Mouse (Mus musculus) brain, embryonic 14.5 days (tissue): Measurements from ENCODE around the gene Ciapin1. TPM values are rescaled to one million over a fixed set of nuclear protein-coding genes. Genes with fewer than 3 reads are reported as not detected.
A peak's percentile ranks its signal among the peaks of the same experiment; 100 is the strongest.

Experiments used
- DNase-seq: peaks from one replicate; pipeline ENCODE4 v3.0.0-alpha.2; 2011; ENCODE audit warnings: low read depth
- CTCF ChIP-seq: fragments of 200-500 bp; IDR thresholded peaks from 2 replicates; pipeline ENCODE4 v1.5.1; 2012; ENCODE audit warnings: inconsistent platforms, mild to moderate bottlenecking, moderate library complexity, borderline replicate concordance; ENCODE audit not compliant: insufficient read depth, insufficient read length; ENCODE audit errors: extremely low read depth
- POLR2A ChIP-seq: fragments of 200-500 bp; IDR thresholded peaks from 2 replicates; pipeline ENCODE4 v1.6.1; 2012; ENCODE audit warnings: mild to moderate bottlenecking, inconsistent platforms, borderline replicate concordance; ENCODE audit not compliant: poor library complexity, insufficient read depth, insufficient read length, severe bottlenecking; ENCODE audit errors: extremely low read depth
- polyA plus RNA-seq: library from polyadenylated mRNA; depleted of rRNA; stranded (reverse); fragments of >200 nt; gene quantifications from 2 replicates; pipeline ENCODE4 v1.2.3, GENCODE M21; 2012; rRNA removed

Ciapin1 gene
- polyA plus RNA-seq, 1 experiment: 82.0 TPM

DNA sequence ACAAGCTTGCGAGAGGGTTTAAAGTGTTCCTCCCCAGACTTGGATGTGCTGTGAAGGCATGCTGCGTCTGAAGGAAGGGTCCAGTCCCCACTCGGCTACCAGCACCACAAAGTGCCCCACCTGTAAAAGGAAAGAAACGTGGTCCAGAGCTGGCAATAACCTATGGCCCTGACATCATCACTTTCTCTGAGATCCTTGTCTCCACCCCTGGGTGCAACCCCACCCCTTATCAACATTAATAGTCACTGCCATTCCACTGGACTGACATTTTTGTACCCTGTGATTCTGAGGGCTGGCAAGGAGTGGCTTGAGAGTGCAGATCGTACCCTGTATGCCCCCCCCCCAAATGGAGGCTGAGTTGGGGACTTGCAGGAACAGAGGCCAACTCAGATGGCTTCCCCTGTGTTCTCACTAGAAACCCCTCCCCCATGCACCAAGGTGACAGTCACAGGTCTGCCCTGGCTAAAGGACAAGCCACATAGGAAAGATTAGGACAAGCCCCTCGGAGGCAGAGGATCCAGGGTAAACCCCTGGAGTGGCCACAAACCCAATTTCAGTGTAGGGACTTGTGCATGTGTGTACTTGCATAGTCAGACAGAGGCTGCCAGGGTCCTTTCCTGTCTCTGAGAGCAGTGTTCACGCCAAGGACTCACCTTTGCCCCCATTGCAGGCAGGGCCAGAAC is 56.9 kb downstream of the Ciapin1 start:
- TF ChIP-seq CTCF (no peak), POLR2A (no peak)
- DNase-seq: no peak

DNA sequence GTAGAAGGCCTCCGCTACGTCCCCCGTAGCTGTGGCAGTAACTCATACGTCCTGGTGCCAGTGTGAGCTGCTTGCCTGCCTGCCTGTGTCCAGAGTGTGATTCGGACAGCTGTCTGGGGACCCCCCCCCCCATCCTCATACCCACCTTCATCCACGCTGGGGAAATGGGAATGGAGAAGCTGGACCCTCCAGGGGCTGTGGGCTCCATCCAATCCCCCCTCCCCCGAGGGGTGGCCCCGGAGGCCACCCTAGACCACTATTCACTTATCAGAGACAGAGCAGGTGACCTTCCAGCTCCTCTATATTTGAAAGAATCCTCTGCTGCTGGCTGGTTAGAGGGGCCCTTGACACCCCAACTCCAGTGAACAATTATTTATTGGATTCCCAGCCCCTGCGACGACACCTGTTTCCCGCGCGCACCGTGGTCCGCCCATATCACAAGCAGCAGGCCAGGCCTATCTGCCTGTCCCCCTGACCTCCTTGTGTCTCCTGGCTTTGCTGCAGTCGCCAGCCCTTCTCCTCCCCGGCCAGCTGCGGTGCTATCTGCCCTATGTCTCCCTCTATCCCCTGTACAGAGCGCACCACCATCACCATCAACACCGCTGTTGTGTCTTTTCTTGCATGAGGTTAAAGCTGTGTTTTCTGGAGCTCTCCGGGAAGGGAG is 57.5 kb downstream of the Ciapin1 start:
- no peak for DNase-seq
- TF ChIP-seq POLR2A: no peak
- TF ChIP-seq CTCF: no peak

DNA sequence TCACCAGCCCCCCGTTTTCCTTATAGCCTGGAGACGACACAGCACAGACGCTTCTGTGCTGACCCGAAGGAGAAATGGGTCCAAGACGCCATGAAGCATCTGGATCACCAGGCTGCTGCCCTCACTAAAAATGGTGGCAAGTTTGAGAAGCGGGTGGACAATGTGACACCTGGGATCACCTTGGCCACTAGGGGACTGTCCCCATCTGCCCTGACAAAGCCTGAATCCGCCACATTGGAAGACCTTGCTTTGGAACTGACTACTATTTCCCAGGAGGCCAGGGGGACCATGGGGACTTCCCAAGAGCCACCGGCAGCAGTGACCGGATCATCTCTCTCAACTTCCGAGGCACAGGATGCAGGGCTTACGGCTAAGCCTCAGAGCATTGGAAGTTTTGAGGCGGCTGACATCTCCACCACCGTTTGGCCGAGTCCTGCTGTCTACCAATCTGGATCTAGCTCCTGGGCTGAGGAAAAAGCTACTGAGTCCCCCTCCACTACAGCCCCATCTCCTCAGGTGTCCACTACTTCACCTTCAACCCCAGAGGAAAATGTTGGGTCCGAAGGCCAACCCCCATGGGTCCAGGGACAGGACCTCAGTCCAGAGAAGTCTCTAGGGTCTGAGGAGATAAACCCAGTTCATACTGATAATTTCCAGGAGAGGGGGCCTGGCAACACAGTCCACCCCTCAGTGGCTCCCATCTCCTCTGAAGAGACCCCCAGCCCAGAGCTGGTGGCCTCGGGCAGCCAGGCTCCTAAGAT is 58.4 kb downstream of the Ciapin1 start:
- no peak for DNase-seq
- TF ChIP-seq POLR2A: no peak
- no peak for TF ChIP-seq CTCF

DNA sequence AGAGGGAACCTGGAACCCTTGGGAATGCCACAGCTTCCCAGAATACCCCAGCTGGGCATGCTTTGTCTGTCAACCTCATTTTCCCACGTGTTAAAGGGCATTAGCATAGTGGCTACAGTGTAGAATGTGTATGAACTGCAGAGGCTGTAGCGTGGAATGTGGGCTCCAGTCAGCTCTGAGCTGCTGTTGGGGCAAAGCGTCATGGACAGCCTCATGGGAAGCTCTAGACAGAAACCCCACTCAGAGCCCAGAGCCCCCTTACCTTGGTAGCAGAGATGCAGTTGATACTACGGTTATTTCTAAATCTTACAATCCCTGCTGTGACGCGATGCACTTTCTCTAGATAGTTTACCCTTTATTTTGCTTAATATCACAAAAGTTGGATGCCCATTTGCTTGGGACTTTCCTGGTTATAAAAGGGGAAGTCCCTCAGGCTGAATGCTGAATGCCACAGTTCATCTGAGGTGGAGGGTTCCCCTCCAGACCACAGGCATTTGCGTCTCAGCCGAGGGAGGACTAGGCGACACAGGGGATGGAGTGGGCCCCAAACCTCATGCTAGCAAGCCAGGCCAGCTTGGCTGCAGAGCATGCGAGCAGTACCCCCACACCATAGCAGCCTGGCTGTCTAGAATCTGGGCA is 59.1 kb downstream of the Ciapin1 start:
- peak; percentile 21 for DNase-seq
- TF ChIP-seq CTCF (no peak), POLR2A (no peak)

DNA sequence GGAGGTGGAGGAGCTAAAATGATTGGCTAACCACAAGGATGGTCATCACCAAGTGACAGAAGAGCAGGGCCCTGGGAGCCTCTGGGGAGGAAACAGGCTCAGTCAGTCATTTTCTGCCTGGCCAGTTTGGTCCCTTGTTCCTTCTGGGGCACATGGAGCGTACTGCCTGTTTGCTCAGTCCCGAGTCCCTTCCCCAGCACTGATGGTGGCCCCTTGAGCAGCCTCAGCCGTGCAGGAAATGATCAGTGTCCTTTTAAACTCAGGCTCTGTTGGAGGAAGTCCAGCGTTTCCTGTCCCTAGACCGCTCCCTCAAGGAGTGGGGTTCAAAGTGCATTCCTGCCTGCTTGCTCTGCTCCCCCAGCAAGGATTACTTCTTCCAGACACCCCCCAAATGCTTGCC is 59.7 kb downstream of the Ciapin1 start:
- no peak for DNase-seq
- TF ChIP-seq POLR2A (no peak), CTCF (no peak)

DNA sequence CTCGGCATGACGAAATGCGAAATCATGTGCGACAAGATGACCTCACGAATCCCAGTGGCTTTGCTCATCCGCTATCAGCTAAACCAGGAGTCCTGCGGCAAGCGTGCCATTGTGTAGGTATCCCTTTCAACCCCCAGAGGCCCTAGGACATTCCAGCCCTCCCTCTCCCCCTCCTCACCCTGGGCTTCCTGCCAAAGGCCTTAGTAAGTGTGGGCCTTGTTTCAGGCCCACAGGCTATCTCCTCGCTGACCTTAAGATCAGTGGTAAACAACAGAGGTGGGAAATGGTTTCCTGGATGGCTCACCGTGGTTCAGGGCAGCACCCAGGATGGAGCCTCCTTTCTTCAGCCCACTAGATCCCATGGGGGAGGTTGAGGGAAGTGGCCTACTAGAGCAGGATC is 60.1 kb downstream of the Ciapin1 start:
- DNase-seq: peak; percentile 53
- TF ChIP-seq POLR2A (no peak), CTCF (no peak)

DNA sequence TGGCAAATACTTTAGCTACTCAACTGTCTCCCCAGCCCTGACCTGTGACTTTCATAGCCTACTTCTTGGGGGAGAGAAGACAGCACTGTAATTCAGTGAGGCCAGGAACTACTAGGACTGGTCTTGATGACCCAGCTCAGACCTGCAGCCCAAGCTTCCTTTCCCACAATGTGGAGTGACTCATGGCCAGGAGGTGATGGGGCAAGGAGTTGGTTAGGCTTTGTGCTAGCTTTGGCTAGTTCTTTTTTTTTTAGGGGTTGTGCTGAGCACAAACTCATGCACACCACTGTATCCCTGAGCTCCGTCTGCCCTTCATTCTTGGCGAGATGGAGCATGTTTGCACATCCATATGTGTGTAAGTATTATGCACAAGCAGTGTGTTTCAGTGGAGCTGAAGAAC is 61.8 kb downstream of the Ciapin1 start:
- DNase-seq: no peak
- no peak for TF ChIP-seq CTCF

DNA sequence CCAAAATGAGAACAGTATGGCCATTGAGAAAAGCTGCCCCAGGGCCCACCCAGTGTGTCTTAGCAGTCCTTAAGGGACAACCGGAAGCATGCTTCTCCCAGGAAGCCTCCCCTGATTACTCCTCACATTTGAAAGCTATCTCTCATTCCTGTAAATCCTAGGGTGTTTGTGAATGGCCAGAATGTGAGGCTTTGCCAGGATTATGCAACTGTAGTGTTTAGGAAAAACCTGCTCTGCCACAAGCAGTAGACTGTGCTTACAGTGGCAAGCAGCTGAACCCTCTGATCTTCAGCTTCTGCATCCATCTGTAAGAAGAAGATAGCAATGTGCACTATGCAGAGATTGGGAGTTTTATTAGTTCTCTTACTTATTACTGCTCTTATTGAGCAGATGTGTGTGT is 63.6 kb downstream of the Ciapin1 start:
- no peak for DNase-seq
- no peak for TF ChIP-seq CTCF
- no peak for TF ChIP-seq POLR2A

DNA sequence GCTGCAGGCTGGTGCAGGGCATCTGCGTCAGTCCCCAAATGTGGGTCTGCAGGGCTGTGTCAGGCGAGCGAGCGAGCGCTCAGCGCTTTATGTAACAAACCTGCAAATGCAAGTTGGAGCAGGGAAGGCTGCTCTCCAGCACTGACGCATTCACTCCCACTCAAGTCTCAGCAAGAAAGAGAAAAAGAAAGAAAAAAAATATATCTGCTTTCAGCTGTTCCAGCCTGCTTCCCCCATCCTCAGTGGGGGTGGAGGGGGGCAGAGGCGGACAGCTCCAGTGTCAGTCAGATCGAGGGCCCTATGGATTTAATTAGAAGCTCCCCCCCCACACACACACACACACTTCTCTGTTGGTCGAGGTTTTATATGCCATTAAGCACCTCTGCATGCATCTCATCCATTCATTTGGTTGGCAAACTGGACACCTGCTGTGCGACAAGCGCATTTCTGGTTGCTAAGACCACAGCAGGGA is 64.4 kb downstream of the Ciapin1 start:
- TF ChIP-seq CTCF (no peak), POLR2A (no peak)
- DNase-seq: peak; percentile 73

DNA sequence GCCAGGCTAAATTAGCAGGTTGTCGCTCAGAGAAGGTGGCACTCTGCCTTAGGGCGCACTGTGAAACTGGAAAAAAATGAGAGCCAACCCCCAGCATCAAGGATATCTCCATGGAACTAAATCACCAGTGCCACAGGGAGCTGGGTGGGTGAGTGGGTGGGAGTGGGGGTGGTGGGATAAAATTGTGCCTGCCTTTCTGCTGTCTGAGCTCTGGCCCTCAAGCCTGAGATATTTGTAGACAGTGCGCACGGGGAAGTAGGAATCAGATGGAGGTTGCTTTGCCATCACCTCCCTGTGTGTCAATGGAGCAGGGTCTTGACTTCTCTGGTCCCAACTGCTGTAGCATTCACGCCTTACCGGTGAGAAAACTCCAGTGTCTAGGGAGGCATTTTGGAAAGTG is 65.1 kb downstream of the Ciapin1 start:
- TF ChIP-seq CTCF (no peak), POLR2A (no peak)
- DNase-seq: no peak

DNA sequence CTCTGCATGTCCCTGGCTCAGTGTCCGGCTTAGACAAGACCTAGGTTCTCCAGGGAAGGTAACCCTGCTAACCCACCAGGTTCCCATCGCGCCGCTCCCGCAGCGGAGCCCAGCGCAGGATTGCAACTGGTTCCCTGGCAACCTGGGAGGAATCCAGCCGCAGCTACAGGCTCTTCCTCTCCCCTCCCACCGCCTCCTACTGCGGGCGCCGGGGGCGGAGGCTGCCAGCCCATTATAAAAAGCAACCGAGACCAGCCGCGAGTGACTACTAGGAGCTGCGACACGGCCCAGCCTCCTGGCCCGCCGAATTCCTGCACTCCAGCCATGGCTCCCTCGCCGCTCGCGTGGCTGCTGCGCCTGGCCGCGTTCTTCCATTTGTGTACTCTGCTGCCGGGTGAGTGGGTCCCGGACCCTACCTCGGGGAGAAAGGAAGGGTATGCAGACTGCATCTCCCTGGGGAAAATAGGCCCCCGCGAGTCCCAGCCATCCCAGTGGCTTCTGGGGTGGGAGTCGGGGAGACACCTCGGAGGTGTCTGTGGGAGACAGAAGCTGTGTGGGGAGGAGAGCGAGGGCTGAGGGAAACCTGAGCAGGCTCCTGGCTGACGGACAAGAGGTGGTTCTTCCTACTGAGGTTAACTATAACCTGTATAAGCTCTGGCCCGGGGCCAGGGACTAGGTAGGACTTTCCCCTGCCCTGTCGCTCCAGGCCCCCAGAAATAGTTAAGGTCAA is 66.1 kb downstream of the Ciapin1 start, which contains the start of gene Cx3cl1:
Cx3cl1 (plus strand) TSS at position 69 of the 730 bp plus-strand sequence.
- peak; percentile 91 for DNase-seq
- TF ChIP-seq POLR2A (peak; percentile 57; the same call in 1 of the 2 replicates), CTCF (no peak)

DNA sequence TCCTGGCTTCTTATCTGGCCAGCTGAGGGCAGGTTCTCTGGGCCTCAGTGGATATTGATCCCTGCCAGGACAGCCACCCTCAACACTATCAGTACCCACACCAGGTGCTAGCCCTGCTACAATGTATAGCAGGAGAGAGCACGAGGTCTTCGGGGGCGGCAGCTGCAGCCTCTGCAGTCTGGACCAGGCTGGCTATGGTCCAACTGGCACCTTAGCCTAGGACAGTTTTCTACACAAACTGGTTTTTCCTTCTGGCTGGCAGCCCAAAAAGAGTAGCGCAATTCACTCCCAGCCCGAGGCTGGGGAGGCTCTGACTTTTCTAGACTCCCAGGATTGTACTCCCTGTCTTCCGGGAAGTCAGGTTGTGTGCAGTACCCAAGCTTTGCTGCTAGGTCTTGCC is 67.2 kb downstream of the Ciapin1 start:
- peak; percentile 79 for DNase-seq
- TF ChIP-seq CTCF: no peak
- no peak for TF ChIP-seq POLR2A

Other genes starting within 250 kb of the Ciapin1 start
- 26.4 and 31.7 TPM in 2 replicates for gene Rspry1, start 236.4 kb downstream of the Ciapin1 start, polyA plus RNA-seq
- gene Fam192a, start 236.4 kb downstream of the Ciapin1 start, polyA plus RNA-seq: 51.6 and 57.2 TPM in 2 replicates
- 192 and 209 TPM in 2 replicates for gene Arl2bp, start 171.8 kb downstream of the Ciapin1 start, polyA plus RNA-seq
- 1.0 and 1.2 TPM in 2 replicates for gene Pllp, start 142.1 kb downstream of the Ciapin1 start, polyA plus RNA-seq
- gene Ccl22, start 92.8 kb downstream of the Ciapin1 start, polyA plus RNA-seq: 0.04 TPM in 2 replicates
- 23.9 and 28.2 TPM in 2 replicates for gene Cx3cl1, start 66.3 kb downstream of the Ciapin1 start, polyA plus RNA-seq
- gene Ccl17, start 27.9 kb downstream of the Ciapin1 start, polyA plus RNA-seq: 0.18 TPM in 1 of 2 replicates, not detected in the other
- 60.1 and 62.3 TPM in 2 replicates for gene Coq9, start within 50 bp of the Ciapin1 start, polyA plus RNA-seq
- 98.3 and 144 TPM in 2 replicates for gene Polr2c, start 19.1 kb upstream of the Ciapin1 start, polyA plus RNA-seq
- gene Dok4, start 38.0 kb upstream of the Ciapin1 start, polyA plus RNA-seq: 82.4 and 85.0 TPM in 2 replicates
- 9.0 and 11.1 TPM in 2 replicates for gene Ccdc102a, start 79.7 kb upstream of the Ciapin1 start, polyA plus RNA-seq
- gene Adgrg5, start 85.3 kb upstream of the Ciapin1 start, polyA plus RNA-seq: 0.27 and 0.28 TPM in 2 replicates
- gene Adgrg1, start 136.4 kb upstream of the Ciapin1 start, polyA plus RNA-seq: 468 and 636 TPM in 2 replicates
- gene Adgrg3, start 179.3 kb upstream of the Ciapin1 start, polyA plus RNA-seq: 2.1 and 3.0 TPM in 2 replicates
- 2.0 and 4.2 TPM in 2 replicates for gene Drc7, start 216.7 kb upstream of the Ciapin1 start, polyA plus RNA-seq
- 56.2 and 67.2 TPM in 2 replicates for gene Katnb1, start 242.8 kb upstream of the Ciapin1 start, polyA plus RNA-seq